Mouse (Mus musculus): ENCODE measurements around the gene 1700024G13Rik.
"Not testable (repeated sequence)": the region's sequence is repeated elsewhere in the genome, so short reads cannot be mapped to it uniquely, and the experiment has no call there.

The 1700024G13Rik gene

DNA sequence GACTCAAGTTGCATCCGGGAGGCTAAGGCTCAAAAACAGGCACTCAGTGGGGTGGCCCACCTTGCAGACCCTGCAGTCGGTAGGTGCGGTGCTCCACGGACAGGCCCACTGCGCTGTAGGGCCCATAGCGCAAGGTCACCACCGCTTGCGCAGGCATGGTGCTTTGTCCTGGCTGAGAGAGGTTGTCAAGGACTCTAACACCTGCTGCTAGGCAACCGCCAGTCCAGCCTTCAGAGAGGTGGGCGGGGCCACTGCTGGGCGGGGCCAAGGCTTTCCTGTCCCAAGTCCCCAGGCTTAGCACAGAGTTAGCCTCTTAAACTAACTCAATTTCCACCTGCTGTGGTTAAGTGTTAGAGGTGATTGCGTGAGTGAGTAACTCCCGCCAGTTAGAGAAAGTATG lies at the start of gene 1700024G13Rik:
1700024G13Rik (minus strand) TSS at position 196 of the 400 bp plus-strand sequence.
- peak; percentile 63 for DNase-seq

DNA sequence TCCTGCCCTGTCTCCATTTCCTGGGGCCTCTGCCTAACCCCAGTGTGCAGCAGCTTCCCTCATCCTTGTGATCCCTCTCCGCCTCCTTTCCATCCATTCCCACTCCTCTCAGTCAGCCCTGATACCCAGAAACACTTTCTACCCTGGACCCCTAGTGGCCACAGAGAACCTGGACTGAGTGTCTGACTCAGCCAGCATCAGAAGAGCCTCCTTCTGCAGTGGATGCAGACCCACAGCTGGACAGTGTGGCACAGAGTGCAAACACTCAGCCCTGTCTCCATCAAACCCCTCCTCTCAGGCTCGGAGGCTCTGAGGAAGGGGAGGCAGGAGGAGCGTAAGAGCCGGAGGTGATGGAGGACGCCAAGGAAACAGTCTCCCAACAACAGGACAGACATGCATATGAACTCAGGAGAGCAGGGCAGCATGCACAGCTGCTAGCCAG lies 49.2 kb upstream of the 1700024G13Rik start:
- DNase-seq = no peak

DNA sequence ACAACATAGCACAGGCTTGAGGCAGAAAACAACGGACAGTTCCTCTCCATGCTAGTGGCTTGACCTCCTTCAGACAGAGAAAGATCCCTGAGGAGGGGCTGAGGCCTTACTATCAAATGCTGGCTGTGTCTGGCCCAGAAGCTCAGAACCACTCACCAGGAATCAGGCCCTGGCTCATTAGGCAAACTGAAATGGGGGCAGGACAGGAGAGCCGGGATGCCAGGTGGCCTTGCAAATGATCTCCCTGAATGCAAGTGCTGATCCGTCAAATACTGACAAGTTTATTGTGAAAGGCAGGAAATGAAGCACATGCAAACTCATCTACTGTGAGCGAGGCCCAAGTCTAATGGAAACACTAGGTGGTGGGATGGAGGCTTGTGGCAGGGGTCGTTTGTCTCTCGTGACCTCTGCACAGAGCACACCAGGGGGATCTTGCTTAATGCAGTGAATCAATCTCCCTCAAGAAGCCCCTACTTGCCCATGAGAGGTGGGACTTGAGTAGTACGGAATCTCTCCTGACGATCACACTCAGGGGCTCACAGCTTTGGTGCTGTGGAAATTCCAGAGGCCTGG lies 40.9 kb upstream of the 1700024G13Rik start:
- no peak for DNase-seq

DNA sequence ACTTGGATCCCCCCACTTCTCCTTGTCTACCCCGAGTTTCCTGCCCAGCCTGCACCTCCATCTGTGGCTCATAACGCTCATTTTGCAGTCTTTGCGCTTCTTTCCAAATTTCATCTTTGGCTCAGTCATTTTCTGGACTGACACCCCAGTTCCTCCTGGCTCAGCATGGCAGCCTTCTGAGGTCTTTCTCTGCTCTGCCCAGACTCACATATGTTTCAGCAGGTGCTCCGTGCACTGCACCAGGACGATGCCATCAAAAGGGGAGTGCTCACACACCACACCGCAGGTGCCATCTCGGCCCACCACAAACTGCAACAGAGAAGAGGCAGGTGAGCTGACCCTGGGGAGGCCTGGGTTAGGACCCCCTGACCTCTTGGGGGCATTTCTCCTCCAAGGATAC lies 35.8 kb upstream of the 1700024G13Rik start:
- DNase-seq = no peak

DNA sequence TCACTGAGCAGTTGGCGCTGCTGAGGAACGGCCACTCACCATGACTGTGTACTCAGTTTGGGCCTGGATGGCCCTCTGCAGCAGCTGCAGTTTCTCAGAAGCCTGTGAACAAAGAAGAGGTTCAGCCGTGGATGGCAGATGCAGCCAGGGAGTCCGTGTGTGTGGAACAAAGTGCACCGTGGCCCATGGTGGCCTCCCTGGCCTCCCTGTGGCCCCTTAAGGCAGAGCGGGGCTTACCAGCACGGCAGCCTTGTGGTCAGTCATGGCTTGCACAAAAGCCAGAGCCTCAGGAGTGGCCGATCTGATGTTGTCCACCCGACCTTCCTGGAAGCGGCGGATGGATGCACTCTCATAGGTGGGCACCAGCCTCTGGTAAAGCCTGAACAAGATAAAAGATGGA lies 30.6 kb upstream of the 1700024G13Rik start:
- no peak for DNase-seq

DNA sequence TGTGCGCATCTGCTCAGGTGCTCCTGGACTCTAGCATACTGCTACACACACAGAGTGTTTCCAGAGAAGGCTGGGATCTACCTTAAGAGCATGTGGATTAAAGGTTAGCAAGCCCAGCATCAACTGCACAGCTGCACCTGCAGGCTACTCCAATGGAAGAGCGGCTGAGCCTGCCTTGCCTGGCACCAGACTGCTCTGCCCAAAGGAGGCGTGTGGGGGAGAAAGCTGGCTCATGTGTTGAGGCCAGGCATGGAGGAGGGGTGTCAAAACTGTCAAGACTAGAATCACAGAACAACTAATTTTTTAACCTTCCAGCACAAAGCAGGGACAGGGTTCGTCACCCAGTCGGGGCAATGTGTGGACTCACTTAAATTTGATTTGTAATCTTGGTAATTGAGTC lies 23.9 kb upstream of the 1700024G13Rik start:
- DNase-seq = no peak

DNA sequence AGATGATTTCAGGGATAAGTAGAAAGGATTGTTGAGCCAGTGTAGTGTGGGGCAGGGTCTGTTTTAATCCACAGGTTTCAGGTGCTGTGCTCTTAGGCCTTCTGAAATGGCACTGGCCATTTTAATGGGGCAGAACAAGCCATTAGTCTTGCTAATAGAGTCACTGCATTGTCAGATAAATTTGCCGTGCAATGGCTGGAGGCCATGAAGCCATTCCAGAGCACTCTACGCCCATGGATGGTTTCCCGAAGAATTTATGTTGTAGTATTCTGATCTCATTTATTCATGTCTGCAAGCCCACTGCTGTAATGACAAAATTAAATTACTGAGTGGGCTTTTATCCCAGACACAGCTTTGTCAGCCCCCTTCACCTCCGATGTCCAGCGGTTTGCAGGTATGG lies 21.9 kb upstream of the 1700024G13Rik start:
- no peak for DNase-seq

DNA sequence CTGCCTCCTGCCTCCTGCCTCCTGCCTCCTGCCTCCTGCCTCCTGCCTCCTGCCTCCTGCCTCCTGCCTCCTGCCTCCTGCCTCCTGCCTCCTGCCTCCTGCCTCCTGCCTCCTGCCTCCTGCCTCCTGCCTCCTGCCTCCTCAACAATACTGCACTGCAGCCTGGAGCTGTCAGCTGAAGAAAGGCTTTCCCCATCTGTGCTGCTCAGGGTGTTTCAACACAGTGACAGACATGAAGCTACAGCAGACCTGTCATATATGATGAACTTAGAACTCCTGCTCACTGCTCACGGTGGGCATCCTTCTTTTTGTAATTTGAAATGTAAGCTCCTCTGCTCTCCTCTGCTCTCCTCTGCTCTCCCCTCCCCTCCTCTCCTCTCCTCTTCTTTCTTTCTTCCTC lies 17.2 kb upstream of the 1700024G13Rik start:
- not testable (repeated sequence) for DNase-seq

DNA sequence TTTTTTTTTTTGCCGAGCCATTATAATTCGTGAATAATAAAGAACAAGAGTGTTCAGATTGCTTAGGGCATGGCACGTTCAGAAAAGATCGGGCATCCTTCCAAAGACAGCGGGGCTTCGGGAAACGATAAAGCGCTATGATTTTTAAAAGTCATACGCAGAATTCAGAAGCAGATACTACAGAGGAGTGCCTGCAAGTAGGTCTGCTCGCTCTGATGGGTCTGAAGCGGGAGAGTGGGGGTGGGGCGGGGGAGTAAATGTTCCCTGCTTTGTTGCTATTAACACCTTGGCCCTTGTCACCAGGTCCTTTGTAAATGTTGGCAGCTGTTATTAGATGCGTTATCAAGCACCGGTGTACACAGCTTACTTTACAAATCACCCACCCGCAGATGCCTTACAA lies 6.6 kb downstream of the 1700024G13Rik start:
- no peak for DNase-seq

DNA sequence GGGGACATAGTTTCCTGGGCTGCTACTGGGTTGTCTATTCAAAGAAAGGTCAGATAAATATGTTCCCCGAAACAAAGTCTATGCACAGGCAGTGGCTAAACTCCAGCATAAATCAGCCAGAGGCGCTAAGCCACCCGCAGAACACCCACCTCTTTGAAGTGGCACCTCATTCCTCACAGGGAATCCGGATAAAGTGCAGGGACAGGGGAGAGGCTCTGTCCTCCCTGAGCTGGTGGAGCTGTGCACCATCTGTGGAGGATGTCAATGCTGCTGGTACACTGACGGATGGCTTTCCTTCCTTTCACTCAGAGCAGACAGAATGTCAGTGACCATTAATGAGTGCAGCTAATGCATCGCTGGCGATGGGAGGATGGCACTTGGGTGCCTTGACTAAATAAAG lies 7.1 kb downstream of the 1700024G13Rik start:
- no peak for DNase-seq

DNA sequence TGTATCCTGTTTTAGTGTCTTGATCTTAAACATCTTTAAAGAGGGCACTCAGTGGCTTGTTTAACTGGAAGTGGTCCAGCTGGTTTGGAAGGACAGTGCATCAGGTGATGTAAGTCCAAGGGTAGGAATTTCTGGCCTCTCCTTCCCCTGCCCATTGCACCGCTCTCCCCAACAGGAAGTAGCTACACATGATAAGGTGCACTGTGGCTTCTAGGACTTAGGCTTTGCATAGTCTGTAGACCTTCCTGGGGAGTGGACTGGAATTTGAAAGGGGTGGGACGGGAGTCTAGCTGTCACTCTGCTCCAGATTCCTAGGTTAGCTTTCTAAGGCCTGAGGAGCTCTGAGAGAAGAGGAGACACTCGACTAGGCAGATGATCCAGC lies 8.1 kb downstream of the 1700024G13Rik start:
- DNase-seq = no peak

DNA sequence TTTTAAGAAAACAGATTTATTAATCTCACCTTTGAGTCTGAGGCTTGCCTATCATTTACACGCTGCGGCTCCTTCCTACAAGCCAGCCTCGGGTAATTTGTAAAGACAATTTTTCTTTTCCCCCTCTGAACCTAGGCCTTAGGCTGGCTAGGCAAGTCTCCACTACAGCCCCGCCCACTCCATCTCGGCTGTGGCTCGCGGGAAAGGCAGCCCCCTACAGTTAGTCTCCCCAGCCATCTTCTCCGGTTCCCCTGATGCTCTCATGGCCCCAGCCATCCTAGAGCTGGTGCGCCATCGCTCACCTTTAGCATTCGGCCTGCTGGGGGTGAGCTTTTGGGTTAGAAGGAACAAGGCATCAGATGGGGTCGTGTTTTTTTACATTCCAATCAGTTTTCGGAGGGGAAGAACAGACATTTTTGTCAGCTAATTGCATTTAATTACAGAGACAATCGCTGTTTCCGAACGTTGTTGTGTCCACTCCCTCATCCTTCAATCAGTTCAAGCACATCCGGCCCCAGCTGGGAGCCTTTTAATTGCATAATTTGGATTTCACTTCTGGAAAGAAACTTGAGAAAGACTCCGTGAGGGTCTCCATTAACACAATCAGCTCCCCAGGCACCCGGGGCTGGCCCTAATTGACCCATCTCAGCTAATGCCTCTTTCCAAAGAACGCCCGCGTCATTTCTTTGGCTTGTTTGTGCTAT lies 8.6 kb downstream of the 1700024G13Rik start:
- DNase-seq = no peak

DNA sequence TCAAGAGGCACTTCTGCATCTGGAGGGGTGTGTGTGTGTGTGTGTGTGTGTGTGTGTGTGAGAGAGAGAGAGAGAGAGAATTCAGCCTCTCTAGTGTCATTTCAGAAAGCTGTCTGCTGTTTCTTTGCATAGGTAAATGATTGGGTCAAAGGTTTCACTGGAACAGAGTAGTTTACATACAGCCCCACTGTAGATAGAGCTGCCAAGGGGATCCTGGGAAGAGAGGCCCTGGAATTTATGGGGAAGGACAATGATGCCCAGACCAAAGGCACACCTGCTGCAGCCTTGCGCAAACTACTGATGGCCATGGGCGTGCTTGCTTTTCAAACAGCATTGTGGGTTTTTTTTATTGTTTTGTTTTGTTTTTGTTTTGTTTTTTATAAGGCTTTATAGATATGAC lies 15.7 kb downstream of the 1700024G13Rik start:
- no peak for DNase-seq

DNA sequence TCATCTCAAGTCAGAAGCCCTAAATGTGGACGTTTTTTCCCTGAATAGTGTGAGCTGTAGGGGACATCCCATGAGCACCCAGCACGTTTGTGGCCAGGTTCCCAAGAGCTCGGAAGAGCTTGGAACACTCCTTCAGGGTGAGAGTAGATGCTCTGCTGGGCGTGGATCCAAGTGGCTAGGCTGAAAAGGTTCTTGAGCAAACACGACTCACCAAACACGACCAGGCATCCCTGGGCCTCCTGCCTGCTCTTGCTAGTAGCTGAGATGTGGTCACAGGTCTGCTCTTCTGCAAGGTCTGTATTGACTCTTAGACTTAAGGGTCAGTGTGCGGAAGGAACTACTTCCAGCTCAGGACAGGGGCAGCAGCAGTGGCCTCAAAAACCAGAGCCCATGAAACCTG lies 18.4 kb downstream of the 1700024G13Rik start:
- DNase-seq = no peak

DNA sequence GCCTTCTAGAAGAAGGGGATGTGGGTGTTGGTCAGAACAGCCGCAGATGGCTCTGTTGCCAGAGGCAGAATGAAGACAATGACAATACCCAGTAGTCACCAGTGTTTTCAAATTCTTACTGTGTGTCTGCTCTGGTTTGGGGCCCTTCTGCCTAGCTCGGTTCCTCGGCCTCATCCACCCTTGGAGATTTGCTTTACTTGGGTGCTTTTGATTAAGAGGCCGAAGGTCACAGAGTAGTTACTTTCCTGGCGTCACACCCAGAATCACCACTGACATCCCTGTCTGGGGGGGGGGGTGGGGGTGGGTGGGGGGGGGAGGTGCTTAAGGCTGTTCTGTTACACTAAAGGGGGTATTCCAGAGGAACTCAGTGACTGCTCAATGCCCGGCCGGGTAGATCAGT lies 23.8 kb downstream of the 1700024G13Rik start:
- DNase-seq = no peak

DNA sequence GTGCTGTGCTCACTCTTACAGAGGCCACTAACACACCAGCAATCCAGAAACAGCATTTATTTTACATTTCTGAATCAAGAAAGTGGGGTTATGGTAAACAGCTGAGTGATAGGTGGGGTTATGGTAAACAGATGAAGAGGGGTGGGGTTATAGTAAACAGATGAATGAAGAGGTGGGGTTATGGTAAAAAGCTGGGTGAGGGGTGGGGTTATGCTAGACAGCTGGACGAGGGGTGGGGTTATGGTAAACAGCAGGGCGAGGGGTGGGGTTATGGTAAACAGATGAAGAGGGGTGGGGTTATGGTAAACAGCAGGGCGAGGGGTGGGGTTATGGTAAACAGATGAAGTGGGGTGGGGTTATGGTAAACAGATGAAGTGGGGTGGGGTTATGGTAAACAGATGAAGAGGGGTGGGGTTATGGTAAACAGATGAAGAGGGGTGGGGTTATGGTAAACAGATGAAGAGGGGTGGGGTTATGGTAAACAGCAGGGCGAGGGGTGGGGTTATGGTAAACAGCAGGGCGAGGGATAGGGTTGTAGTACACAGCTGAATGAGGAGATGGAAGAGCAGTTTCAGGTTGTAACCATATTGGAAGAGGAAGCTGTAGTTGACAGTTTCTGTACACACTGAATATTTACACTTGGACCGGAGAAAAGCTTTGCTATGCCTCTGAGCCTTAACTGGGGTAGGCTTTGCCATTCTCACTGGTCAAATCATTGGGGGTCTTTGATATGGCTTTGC lies 36.8 kb downstream of the 1700024G13Rik start:
- DNase-seq = not testable (repeated sequence)

DNA sequence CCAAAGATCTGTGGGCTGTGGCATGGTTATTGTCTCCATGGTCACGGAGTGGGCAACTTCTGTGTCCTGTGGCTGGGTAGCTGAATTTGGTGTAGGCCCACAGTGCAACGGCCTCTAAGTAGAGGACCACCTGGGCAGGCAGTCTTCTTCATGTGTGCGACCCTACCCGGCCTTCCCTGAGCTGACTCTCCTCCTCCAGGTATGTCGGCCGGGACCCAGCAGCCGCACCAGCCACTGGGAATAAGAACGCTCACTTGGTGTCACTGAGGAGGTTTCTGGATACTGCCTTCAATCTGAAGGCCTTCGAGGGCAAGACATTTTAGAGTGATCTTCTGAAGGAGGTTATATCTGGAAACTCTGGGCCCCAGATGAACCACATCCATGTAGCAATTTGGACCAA lies 40.9 kb downstream of the 1700024G13Rik start:
- no peak for DNase-seq

DNA sequence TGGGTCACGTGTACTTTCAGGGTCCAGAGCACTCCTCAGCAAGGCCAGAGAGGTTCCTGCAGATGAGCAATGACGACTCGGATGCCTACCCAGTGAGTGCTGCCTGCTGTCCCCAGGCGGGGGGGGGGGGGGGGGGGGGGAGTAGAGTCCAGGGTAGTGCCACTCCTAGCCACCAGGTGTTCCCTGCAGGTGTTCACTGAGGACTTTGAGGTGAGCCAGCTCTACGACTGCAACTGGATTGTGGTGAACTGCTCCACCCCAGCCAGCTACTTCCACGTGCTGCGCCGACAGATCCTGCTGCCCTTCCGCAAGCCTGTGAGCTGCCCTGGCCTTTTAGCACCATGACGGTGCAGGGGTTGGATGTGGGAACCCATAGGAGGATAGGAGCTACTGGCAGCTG lies 43.5 kb downstream of the 1700024G13Rik start:
- DNase-seq = no peak

DNA sequence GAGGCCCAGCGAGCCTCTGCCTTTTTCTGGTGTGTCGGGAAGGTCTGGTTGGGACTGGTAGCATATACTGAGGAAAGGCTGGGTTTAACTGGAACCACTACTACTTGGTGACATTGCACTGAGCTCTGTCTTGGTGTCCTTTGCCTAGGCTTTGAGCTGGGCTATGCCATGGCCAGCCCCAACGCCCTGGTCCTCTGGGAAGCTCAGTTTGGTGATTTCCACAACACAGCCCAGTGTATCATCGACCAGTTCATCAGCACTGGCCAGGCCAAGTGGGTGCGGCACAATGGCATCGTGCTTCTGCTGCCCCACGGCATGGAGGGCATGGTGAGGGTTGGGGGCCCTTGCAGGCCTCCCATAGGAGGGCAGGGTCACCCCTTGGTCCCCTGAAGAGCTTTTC lies 44.0 kb downstream of the 1700024G13Rik start:
- DNase-seq = no peak

DNA sequence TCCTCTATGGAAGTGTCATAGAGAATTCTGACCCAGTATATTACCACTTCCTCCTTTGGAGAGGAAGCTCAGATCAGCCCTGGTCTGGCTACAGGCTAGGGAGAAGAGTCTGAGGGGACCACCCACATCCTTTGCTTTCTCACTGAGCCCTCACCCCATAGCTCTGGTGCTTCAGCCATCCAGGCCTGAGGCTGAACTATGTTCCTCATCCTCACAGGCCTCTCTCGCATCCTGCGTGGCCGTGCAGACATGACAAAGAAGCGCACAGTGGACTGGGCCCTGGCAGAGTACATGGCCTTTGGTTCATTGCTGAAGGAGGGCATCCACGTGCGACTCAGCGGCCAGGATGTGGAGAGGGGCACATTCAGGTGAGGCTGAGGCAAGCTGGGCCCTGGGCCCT lies 46.4 kb downstream of the 1700024G13Rik start:
- DNase-seq = no peak

DNA sequence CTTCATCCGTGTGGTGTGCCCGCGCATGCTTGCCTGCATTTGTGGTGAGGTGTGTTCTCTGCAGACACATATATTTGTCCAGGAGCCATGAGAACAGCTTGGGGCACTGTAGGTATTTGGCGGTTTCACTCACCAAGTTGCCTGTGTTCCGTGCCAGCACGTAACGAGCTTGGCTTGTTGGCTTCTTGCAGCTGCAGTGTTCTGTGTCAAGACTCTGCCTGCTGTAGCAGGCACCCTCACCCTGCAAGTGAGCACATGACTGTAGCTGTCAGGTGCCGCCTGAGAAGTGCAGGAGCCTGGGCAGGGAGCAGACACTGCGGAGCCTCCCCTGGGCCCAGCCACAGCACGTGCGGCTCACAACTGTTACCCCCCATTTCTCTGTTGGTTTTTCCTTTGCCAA lies 51.6 kb downstream of the 1700024G13Rik start:
- DNase-seq = no peak

DNA sequence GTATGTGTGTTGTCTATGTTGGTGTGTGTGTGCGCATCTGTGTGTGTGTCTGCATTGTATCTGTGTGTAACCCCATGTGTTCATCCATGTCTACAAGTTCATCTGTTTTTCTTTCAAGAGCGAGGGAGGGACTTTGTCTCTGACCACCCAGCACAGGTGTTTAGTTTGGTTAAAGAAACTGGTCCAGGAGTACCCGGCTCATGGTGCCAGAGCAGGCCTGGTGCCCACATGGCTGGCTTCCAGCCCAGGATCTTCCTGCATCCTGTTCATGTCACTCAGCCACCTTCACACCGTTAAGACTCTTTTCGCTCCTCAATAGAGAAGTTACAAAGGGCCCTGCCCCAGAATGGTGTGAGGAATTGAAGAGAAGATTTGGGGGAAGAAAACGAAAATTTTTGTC lies 52.2 kb downstream of the 1700024G13Rik start:
- no peak for DNase-seq

DNA sequence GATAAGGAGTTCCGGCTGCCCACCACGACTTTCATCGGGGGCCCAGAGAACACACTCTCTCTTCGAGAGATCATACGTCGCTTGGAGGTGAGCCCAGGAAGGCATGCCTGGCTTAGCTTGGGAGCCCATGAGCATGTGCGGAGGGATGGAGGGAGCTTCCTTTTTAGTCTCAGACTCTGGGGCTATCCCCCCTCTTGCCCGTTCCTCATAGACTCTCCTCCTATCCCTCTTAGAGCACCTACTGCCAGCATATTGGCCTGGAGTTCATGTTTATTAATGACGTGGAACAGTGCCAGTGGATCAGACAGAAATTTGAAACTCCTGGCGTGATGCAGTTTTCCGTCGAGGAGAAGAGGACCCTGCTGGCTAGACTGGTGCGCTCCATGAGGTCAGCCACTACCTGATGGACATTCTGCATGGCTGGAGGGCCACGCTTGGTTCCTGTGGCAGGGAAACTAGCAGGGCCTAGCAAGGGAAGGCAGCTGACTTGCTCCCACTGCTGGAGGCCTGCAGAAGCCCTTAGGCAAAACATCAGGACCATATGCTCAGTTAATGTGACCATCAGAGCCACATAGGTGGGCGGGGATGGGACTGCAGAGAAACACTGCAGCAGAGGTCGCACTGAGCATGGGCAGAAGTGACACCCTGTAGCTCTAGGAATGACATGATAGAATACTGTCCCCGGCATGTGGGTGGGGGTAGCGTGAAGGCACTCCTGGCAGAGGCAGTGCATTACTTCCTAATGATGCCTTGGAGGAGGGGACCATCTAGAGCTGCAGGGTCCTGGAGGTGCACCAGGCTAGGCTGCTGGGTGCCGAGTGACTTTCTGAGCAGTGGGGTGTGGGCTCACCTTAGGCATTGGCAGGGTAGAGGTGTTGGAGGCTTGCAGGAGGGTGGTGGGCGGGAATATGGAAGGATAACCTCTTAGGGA lies 55.4 kb downstream of the 1700024G13Rik start:
- no peak for DNase-seq

Measured in kidney, adult 11 months (tissue).